Mouse (Mus musculus): ENCODE measurements around the gene Dag1. TPM values are rescaled to one million over a fixed set of nuclear protein-coding genes. Genes with fewer than 3 reads are reported as not detected.

Dag1 gene
- total RNA-seq, 2 experiments from 2014 or later, result 232 to 238 TPM

DNA sequence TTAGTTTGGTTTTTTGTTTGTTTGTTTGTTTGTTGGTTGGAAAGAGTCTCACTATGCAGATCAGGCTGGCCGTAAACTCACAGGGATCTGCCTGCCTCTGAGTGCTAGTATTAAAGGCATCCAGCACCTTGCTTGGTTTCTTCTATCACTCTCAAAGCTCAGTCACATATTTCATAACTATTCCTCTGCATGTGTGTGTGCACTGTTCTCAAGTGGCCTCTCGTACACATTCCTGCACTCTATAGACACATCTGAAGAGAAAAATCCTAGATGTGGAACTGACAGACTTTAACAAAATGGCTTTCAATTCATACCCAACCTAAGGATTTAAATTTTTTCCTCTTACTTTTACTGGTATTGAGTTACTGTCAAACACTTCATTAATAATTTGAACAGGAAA, 25.4 kb downstream of the Dag1 start:
- intact Hi-C loops (cut with DNase I; ENCODE audit: low total_unique reads), result no loop called here
- DNase-seq, result no peak

DNA sequence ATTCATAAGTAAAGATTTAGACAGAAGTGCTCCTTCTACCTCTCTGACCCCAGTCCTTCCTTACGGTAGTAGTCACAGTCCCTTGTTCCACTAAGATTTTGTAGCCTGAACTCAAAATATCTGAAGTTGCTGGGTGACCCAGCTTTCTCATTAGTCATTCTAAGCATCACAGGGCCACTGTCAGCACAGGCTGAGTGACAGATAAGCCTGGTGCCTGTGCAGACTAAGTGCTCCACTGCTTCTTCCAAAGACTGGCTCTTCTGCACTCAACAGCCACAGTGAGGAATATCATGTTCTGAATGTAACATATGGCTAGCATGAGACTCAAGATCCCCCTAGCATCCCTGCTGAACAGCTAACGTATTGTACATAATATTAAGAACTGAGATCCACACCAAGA, 29.1 kb downstream of the Dag1 start:
- DNase-seq, result no peak
- intact Hi-C loops (cut with DNase I; ENCODE audit: low total_unique reads), result no loop called here

DNA sequence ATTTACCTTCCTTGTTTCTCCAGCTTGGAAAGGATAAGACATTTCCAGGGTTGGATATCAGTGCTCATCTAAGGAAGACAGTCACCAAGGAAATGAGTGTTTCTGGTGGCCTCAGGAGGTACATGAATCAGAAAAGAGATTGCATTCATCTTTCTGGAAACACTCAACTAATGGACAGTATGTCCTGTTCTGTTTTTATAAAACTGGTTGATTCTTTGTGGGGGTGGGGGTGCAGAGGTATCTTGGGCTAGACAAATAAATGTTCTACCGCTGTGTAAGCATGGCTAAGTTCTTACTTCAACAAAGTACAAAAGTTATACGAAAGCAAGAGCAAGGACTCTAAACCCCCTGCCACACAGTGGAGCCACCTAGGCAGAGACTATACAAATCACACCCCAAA, 30.9 kb downstream of the Dag1 start:
- intact Hi-C loops (cut with DNase I; ENCODE audit: low total_unique reads), result no loop called here
- no peak for DNase-seq

DNA sequence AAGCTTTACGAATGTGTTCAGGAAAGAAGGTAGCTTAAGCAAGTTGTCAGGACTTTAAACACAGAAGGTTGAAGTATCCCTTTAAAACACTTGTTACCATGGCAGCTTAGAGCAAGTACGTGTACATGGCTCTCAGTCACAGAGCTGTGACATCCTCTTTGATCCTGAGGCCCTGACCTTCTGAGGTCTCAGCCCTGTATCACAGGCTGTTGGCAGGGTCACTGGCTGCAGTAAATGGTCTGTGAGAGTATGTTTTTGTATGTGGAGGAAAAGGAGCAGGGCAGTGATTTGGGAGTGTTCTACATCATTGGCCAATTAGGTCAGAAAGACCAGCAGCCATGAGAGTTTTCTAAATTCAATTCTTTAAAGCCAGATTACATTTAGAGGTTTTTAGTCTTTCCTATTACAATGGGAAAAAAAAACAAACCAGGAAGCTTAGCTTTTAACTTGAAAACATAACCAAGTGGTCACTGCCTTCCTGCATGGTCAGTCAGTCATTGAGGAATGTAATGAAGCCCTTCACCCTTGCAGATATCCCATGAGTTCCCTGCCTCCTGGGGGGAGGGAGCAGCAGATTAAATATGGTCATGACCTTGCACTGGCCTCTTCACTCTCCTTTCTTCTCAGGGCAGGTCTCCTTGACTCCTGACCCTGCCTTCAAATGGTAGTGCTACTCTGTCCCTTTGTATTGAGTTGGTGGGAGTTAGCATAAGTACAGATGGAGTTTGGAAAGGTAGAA, 35.7 kb downstream of the Dag1 start:
- intact Hi-C loops (cut with DNase I; ENCODE audit: low total_unique reads), result no loop called here

DNA sequence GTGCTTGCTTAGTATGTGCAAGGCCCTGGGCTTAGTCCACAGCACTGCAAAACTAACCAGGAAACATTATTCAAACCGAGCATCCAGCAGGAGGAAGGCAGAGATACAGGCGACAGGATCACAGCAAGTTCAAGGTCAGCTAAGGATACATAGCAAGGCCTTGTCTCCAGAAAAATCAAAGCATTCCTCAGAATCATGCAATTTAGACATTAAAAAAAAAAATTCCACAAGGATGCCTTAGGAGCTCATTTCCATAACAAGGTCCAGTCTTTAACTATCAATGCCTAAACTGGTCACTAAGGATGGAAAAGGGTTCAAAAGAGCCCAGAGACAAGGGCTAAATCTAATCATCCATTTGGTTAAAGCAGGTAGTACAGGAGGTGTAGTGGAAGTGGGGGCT, 38.6 kb downstream of the Dag1 start:
- intact Hi-C loops (cut with DNase I; ENCODE audit: low total_unique reads), result no loop called here
- DNase-seq, result no peak

More for the DNA sequence above, 35.7 kb downstream of the Dag1 start:
- DNase-seq, result no peak

DNA sequence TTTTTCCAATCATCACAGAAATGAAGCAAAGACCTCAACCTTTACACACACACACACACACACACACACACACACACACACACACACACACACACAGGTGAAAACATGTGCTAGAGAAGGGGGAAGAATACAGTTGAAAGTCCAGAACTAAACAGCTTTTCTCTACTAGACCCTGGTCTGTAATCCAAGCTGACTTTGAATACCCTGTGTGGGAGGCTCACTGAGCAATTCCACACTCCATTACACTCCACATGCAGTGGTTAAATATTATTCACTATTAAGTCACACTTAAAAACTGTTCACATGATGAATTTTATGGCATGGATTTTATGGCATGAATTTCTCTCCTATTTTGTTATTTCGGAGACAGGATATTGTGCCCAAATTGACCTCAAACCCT, 40.1 kb downstream of the Dag1 start:
- DNase-seq, result no peak
- intact Hi-C loops (cut with DNase I; ENCODE audit: low total_unique reads), result no loop called here

DNA sequence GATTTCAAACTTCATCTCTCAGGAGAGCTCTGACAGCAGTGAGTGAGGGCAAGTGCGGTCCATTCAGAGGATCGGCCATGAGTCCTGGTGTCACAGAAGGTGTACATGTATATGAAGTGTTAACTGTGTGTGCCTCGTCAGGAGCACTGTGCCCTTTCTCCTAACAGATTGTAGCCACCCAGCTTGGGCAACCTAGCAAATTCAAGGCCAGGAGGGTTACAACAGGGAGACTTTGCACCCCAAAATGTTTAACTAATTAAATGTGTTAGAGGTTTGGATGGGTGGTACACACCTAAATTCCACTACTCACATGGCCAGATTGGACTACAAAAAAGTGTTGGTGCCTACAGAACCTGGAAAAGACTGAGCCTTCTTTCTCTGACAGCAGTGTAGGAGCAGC, 42.2 kb downstream of the Dag1 start:
- intact Hi-C loops (cut with DNase I; ENCODE audit: low total_unique reads), result no loop called here
- DNase-seq, result no peak

DNA sequence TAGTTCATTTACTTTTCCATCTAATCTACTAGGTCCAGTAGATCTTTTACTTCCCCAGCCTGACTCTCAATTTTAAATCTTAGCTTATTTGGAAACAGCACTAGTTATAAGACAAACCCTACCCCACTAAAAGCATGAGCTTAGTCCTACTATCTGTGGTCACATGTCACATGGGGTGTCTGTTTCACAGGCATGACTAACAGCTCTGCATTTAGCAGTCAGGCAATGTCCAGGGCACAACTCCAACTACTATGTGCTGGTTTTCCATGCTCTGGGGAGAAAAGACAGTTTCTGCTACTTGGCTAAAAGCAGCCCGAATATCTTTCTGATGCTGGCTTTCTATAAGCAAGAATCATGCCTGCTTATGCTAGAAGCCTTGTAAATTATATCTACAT, 43.4 kb downstream of the Dag1 start:
- DNase-seq, result peak; percentile 44
- intact Hi-C loops (cut with DNase I; ENCODE audit: low total_unique reads), result no loop called here

DNA sequence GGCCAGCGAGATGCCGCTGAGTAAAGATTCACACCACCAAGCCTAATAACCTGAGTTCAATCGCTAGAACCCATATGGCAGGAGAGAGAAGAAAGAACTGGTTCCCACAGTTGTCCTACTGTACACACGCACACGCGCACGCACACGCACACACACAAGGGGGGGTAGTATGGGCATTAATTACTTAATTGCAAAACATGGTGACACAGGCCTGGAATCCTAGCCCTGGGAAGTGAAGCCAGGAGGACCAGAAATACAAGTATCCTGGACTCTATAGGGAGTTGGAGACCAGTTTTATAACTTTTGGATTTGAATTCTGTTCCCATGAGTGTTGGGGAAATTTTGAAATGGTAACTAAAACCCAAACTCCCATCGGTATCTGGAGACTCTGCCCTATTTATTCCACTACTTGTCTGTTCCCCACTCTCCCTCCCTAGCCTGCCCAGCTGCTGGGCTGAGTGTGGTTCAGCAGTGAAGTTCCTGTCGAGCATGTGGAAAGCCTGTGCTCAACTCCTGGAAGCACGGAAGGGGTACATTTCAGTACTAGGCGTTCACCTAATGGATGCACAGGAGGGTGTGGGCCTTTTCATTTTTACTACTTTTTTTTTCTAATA, 43.9 kb downstream of the Dag1 start:
- intact Hi-C loops (cut with DNase I; ENCODE audit: low total_unique reads), result no loop called here
- no peak for DNase-seq

DNA sequence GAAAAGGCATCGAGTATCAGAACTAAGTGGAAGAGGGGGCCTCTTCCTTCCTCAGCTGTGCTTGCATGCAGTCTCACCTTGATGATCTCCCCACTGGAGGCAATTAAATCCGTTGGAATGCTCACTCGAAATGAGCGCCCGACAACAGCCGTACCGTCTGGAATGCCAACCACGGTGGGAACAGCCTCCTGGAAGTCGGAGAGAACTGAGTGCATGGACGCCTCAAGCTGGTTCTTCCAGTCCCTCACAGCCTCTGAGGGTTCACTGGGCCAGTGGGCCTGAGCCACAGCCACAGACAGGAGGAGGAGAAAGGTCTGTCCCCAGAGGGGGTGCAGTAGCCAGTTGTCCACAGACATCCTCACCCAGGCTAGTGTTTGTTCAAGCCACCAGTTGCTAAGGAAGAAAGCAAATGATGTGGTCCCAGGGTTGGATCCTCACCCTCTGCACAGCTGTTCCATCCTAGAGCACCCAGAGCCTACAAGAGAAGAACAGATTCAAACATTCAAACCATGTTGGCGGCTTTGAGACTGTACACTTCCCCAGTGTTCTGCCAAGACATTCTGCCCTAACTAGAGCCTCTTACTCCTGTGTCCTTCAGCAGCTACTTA, 45.7 kb downstream of the Dag1 start:
- DNase-seq, result no peak

DNA sequence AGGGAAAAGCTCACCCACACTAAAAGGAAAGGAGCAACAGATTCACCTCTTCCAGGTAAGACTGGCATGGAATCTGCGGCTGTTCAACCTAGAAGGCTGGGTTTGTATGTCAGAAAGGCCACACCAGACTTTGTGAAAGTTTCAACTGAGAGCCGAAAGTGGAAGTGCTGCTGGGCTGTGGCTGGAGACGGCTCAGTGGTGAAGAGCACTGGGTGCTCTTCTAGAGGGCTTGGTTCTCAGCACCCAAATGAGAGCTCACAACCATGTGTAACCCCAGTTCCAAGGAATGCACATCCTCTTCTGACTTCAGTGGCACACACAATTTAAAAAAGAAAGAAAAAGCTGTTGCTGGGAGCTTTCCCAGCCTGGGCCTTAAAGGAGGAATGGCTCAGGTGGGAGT, 46.4 kb downstream of the Dag1 start:
- DNase-seq, result no peak
- intact Hi-C loops (cut with DNase I; ENCODE audit: low total_unique reads), result no loop called here

More for the DNA sequence above, 45.7 kb downstream of the Dag1 start:
- intact Hi-C loops (cut with DNase I; ENCODE audit: low total_unique reads), result no loop called here

DNA sequence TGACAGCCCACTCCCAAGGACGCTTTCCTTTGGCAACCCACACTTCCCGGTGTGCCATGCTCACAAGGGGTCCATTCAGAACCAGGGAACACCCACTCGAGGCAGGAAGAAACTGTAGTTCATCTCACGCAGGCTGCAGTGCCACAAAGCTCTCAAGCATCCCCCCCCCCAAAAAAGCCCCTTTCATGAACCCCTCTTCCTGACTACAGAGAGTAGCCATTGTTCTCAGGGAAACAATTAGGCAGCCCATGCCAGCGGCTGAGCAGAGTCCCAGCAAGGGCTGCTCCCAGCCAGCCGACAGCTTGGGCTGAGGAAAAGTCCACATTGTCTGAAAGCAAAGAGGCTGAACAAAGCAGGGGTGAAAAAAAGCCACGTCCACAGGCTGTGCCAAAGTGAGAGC, 50.7 kb downstream of the Dag1 start:
- intact Hi-C loops (cut with DNase I; ENCODE audit: low total_unique reads), result no loop called here
- DNase-seq, result no peak

DNA sequence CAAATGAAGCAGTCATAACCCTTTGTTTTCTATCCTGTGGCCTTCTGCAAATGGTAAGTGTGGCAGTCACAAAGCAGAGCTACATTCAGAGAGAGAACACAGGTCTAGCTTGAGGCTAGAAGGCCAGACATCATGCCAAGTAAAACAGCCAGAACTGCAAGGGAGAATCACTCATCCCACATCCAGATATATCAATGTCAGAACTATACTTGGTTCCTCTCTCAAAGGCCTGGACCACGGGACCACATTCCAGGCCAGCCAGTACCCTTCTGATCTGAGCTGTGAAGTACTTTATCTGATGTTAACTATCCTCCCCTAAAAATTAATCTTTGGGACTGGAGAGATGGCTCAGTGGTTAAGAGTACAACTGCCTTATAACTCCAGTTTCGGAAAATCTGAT, 51.3 kb downstream of the Dag1 start:
- intact Hi-C loops (cut with DNase I; ENCODE audit: low total_unique reads), result no loop called here
- DNase-seq, result no peak

DNA sequence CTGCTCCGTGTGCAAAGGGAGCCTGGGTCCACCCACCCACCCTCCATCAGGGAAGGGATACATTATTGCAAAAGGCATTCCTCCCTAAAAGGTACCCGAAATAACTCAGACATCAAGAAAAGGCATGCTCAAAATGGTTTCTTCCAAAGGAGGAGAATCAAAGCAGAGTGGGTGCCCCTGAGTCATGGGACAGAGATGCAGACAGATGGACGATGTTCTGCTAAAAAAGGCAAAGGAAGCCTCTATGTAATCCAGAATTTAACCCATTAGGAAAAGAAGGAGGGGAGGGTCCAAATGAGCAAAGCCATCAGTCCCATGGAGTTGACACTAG, 58.2 kb downstream of the Dag1 start:
- intact Hi-C loops (cut with DNase I; ENCODE audit: low total_unique reads), result loop anchor here (5.0 kb wide), 1 partner anchor 82 kb away; no protein-coding TSS in a partner anchor
- no peak for DNase-seq

DNA sequence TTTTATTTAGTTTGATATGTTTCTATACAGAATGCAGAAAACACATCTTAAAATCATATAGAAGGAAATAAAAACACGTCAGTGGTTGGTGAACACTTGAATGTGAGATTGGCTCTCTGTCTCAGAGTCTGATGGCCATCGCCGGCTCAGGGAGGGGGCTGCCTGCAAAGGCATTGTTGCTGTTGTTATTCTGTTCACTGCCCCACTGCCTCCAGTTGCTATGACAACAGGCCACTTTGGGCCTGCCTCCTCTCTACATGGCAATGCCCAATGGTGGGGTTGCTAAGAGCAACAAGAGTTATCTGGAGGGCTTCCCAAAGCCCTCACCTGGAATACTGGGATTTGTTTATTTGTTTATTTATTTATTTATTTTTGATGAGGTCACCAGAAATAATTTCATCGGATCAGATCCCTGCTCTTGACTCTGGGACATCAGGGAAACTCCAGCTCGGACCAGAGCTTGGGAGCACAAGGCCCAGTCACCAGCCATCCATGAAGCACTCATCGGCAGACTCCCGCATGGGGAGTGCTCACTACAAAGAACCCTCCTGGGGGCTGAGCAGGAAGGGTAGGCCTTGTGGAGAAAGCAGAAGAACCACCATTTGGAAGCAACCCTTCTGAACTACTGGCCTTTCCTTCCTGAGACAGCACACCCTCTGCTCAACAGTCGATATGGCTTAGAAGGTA, 58.7 kb downstream of the Dag1 start:
- intact Hi-C loops (cut with DNase I; ENCODE audit: low total_unique reads), result loop anchor here (5.0 kb wide), 1 partner anchor 82 kb away; no protein-coding TSS in a partner anchor
- DNase-seq, result no peak

DNA sequence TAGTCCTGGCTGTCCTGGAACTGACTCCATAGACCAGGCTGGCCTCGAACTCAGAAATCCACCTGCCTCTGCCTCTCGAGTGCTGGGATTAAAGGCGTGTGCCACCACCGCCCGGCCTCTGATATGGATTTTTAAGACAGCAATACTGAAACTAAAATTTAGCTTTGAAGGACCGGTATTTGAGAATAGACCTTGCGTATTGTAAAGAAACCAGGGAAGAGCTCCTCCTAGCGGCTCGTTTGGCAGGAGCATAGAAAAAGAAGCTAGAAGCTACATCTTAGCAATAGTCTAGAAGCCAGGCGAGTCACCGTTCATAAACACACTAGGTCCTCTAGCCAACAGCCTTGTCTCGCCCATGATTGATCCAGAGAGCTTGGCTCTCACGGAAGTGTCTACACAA, 60.7 kb downstream of the Dag1 start:
- intact Hi-C loops (cut with DNase I; ENCODE audit: low total_unique reads), result no loop called here
- DNase-seq, result peak; percentile 57

DNA sequence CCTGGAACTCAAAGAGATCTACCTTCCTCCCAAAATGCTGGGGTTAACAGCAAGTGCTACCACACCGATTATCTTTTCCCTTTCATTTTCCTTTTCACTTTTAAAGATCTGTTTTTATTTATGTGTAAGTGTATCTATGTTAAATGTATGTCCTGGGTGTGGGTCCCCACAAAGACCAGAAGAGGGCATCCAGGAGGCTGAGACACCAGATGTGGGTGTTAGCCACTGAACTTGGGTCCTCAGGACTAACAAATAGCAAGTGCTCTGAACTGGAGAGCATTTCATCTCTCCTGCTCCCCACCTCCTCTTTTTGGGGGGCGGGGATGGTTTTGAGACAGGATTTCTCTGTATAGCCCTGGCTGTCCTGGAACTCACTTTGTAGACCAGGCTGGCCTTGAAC, 61.6 kb downstream of the Dag1 start:
- intact Hi-C loops (cut with DNase I; ENCODE audit: low total_unique reads), result no loop called here
- no peak for DNase-seq

DNA sequence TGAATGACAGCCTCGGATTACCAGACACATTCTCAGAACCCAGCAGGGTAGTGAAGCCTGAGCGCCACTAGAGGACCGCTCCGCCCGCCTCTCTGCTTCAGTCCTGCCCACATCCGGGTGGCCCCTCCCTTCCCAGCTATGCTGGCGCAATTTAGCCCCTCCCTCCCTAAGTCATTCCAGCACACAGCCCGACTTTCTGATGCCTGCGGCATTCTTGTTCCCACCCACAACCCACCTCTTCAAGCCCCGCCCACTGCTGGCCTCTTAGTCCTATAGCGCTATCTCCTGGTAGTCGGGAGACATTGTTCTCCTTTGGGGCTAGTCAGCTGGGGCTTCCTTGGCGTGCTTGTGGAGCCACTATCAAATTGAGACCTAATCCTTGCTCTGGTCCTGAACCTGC, 62.6 kb downstream of the Dag1 start:
- intact Hi-C loops (cut with DNase I; ENCODE audit: low total_unique reads), result loop anchor here (2.0 kb wide), 1 partner anchor 104 kb away; no protein-coding TSS in a partner anchor
- peak; percentile 94 for DNase-seq

DNA sequence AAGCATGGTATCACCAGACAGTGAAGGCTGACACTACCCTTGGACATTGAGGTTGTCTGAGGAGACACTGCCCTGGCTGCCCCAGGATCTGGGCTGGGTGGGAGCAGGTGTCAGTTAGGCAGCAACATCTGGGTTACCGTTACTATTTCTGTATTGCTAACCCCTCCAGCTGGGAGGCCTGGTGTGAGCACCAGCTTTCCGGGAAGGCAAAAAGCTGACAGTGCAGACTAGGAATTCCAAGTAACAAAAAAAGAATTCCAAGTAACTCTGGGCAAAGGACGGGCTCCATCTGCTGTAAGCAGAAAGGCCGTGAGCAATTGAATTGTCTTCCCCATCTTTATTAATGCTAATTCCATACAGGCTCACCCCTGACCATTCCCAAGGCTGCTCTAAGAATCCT, 65.1 kb downstream of the Dag1 start:
- intact Hi-C loops (cut with DNase I; ENCODE audit: low total_unique reads), result no loop called here
- DNase-seq, result no peak

DNA sequence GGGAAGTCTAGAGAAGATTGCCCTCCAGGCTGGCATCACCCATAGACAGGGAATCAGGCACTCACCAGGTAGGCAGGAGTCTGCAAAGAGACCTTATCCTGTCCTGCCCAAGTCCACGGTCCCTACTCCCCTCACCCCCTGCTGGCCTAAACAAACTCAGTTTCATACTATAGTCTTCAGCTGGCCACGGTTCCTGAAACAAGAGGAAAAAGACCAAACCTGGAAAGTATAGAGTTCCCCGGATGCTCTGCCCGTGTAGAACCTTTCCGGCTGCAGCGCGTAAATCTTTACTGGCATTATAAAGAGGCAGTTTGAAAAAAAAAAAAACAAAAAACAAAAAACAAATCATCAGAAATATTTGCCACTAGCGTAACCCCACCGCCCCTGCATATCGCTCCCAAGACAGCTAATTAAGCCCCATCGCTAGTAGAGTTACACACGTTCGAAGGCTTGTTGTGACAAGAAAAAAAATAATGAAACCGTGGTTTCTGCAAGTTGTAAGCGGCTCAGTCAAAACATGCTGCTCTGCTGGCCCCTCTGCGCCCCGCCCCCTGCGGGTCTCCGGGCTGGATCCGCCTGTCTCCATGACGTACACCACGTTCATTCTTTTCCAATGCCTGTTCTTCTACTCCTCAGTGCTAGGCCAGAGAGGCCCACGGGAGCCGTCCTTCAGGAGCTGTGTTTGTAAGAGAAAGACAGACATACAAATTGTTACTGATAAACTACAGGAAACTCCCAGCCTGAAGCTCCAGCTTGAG, 66.7 kb downstream of the Dag1 start:
- intact Hi-C loops (cut with DNase I; ENCODE audit: low total_unique reads), result no loop called here
- peak; percentile 29 for DNase-seq
